Mouse (Mus musculus) lung, postnatal 25 days (tissue): ENCODE results near the gene Dupd1.
A peak's percentile ranks its signal among the peaks of the same experiment; 100 is the strongest.

ENCODE experiments used
- DNase-seq: peaks from one replicate; pipeline ENCODE4 v3.0.0; 2022; ENCODE audit warnings: low spot score

Gene Dupd1

DNA sequence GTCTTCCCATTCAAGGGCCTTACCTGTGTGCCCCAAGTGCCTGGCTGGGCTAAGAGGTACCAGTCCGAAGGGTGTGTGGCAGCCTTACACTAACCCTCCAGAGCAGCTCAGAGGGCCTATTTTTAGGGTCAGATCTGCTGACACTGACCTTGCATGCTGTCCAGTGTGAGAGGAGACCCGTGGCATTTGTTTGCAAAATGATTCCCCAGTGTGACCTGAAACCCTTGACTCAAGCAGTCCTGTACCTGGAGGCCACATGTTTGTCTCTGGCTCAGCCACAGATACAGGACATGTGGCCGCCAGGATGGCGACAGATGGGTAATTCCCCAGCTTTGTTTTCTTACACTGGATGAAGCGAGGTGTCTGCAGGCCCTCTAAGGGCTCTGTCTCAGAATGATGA is at the start of gene Dupd1:
Dupd1 (minus strand) TSS at position 91 of the 400 bp plus-strand sequence.
- no peak for DNase-seq

DNA sequence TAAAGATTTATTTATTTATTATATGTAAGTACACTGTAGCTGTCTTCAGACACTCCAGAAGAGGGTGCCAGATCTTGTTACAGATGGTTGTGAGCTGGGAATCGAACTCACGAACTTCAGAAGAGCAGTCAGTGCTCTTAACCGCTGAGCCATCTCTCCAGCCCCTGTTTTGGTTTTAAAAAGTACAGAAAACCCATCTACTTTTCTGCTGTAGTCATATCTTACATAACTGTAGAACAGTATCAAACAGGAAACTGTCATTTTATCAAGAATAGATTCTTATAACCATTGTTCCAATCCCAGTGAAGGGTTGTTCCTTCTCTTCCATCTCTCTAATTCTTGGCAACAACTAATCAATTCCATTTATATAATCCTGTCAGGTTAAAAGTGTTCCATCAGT is 49.4 kb upstream of the Dupd1 start:
- DNase-seq, result no peak

DNA sequence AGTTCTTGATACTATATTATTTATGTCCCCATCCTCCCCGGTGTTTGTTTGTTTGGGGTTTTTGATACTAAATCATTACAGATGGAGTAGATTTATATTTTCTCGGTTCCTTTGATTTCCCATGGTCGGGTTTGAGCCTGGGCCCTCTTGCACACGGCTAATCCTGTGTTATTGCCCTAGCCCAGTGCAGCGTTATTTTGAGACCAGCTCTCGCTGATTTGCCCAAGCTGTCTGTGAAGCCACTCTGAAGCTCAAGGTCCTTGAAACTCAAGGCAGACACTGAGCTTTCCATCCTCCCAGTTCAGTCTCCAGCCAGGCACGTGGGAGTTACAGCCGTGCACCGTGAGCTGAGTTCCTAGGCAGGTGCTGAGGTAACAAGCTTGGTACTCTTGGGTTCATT is 47.2 kb upstream of the Dupd1 start:
- no peak for DNase-seq

DNA sequence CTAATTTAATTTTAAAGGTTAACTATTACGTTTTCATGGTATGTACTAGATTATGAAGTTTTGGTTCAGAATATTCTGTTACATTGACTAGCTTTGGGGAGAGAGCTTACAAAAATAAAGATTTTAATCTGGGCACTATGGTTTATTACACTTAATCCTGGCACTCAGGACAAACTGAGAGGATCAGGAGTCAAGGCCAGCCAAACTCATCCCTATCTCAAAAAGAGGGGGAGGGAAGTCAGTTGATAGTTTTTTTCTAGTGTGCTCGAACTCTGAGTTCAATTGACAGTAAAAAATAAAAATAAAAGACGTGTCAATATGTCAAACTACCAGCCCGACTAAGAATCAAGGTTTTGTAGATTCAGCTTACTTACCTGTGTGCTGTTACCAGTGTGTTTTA is 39.0 kb upstream of the Dupd1 start:
- DNase-seq, result no peak

DNA sequence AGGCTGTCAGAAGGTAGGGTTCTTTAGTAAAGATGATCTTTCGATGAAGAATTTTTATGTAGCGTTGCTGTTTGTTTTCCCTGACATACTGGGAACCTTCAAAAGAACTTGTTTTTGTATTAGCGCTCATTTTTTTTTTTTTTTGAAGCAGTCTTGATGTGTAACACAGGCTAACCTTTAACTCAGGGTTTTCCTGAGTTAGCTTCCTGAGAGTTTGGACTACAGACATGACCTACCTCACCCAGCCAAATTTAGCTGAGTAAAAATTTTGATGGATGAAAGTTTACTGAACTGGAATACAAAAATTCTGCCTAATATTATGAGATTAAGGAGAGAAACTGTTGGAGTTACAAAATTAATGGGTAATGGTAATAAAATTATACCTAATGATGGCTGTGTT is 38.0 kb upstream of the Dupd1 start:
- no peak for DNase-seq

DNA sequence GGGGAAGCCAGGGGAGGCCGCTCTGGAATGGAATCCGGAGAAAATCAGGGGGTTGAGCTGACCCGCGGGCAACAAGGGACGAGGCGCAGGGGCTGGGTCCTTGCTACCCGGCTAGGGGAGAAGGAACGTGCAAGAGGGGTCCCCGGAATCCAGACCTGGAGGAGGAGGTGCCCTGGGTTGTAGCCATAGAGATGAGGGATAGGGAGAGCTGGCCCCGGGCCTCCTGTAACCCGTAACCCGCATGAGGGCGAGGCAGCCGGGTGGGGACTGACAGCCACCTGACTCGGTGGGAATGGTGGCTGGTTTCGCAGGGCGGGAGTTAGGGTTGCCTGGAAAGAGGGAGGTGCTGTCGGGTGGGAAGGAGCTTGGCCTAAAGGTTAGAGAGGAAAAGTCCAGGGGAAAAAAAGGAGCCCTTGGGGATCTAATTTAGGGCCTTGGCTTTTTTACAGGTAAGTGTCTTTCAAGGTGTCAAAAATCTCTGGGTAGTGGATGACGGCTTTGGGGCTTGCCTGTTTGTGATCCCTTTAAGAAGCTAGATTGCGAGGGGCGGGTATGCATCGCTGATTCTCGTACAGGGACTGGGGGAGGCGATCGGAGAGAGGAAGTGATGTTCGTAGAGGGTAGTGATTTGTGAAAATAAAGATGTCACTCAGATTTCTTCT is 36.6 kb upstream of the Dupd1 start, which contains the start of gene Dusp13:
Dusp13 (minus strand) TSS at position 301 of the 662 bp plus-strand sequence.
- DNase-seq, result peak; percentile 72

DNA sequence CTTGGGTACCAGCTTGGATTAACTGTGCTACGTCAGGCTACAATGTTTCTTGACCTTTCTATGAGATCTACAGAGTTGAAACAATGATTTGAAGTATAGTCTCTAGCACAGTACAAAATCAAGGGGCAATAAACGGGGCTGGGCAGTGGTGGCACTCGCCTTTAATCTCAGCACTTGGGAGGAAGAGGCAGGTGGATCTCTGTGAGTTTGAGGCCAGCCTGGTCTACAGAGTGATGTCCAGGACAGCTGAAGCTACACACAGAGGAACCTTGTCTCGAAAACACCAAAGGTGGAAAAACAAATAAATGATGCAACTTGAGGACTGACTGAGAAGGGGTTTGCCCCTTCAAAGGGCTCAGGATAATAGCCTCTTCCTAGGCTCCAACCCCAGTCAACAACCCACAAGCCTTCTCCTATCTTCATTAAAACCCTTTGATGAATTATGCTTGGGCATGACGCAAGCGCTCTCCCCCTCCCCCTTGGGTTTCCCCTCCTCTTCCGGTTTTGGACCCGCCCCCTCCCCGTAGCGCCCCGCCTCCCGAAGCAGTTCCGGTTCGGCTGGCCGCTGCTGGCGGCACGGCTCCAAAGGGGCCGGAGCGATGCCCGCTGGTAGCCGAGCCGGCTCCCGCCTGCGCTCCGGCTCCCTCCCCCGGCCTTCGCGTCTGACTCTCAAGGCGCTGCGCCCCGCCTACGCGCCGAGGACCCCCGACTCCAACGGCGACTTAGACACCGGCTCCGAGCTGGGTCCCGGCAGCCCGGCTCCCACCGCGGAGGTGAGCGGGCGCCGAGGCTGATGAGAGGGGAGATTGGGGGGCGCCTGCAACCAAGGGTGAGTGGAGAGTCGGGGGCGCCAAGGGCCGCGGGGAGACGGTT is 35.9 kb upstream of the Dupd1 start, which contains the start of gene Samd8:
Samd8 (plus strand) TSS at position 524 of the 873 bp plus-strand sequence.
- peak; percentile 78 for DNase-seq

DNA sequence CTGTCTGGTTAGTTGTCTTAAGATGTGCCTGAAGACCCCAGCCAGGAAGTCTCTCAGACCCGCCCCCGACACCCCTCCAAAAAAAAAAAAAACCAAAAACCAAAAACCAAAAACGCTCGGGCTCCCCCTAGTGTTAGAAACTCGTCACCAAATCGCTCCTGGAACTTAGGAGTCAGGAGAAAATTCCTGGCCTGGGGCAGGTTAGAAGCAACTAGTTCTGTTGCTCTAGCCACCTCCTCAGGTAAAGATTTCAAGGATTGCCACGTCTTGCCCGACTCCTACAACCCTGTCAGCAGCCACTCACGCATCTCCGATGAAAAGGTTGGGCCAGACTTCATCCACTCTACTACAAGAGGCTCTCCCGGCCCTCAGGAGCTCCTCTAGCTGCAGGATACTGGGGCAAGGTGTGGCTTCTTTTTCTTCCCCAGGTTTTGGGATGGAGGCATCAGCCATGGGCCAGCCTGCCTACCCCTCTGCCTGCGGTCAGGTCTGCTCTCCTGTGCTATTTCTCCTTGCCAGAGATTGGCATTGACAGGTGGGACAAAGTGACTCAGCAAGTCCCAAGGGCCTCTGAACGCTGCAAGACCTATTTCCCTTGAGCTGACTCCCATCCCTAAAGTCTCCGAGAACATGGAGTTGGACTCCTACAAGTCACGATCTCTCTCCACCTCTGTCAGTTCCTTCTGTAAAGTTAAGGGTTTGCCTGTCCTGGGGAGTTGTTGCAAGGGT is 33.9 kb upstream of the Dupd1 start:
- DNase-seq, result peak; percentile 39

DNA sequence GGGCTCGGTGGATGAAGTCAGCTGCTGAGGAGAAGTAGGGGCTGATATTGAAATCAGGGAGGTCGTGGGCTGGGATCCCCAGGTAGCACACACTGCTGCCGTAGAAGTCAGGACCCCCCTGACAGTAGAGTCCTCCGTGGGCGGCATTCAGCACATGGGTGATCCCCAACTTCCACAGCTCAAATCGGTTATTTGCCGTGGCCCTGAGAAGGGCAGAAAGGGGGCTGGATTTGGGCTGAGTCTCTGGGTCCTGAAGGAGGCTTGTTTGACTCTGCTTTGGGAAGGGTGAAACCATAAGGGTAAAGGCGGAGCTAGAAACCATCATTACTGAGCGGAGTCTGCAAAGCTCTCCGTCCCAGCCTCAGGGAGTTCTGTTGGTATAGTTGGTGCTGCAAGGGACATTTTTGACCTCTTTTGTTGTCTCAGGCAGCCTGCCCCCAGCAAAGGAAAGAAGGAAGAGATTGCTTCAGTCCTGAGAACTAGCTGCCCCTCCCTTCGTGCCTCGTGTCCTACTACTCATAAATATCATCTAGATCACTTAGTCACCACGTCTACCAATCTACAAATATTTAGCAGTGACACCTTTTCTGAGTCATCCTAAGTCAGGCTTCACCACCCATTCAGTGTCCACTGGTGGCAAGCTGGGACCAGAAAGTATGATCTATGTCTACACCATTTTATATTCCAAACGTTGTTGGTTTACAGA is 33.2 kb upstream of the Dupd1 start:
- no peak for DNase-seq

DNA sequence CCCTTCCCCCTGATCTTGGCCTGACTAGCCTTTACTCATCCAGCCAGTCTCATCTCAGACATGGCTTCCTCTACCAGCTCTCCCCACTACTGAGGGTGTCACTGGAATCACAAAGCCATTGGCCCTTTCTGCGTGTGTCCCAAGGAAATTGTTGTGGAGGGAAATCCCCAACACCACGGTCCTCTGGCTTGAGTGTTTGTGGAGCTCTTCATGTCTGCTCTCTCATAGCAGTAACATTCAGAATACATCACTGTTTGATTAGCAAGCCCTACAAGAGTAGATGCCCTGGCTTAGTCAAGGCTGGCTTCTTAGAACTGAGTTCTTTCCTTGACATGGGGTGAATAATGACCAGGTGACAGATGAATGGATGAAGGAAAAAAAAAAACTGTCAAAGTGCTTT is 32.5 kb upstream of the Dupd1 start:
- DNase-seq, result peak; percentile 49

DNA sequence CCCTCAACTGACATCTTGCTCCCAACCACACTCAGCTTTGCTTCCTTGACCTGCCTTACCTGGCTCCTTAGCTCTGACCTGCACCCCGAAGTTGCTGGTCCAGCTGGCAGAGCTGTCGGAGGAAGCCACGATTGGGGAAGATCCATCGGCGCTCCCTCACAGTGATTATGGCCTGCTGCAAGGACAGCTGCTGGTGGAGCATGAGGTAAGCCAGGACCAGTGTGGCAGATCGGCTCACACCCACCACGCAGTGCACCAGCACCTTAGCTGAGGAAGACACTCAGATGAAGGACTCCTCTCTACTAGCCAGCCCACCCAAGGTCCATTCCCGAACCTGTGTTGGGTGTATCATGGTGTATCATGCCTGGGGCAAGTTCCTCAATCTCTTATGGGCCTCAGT is 31.9 kb upstream of the Dupd1 start:
- no peak for DNase-seq

DNA sequence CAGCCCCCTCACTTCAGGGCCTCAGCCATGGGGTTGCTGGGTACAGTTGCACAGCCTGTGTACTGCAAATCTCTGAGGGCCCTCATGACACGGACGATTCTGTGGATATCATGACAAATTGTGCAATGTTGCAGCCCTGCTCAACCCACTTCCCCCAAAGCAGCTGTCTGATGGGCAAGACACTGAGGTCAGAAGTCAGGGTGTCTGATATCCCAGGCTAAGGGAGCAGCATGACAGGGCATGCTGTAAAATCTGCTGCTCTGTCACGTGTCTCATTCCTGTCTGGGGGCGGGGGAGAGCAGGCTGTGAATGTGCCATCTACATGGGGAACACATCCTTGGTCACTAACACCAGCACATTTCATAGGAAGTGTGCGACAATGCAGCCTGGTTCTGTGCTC is 30.8 kb upstream of the Dupd1 start:
- DNase-seq, result peak; percentile 35

DNA sequence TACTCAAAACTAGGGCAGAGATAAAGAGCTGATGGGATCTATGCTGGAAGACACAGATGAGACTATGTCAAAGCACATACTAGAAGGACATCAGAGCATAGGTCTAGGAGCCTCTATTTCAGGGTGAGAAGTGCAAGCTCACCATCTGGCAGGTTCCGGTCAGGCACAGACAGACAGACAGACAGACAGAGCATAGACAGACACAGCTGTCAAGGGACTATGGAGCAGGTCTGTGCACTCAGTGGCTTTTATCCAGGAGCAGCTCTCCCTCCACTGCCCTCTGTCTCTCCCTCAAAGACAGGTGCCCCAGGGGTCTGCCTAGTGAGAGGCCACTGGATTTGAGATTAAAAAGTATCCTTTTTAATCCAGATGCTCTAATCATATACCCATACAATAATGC is 29.8 kb upstream of the Dupd1 start:
- DNase-seq, result no peak

DNA sequence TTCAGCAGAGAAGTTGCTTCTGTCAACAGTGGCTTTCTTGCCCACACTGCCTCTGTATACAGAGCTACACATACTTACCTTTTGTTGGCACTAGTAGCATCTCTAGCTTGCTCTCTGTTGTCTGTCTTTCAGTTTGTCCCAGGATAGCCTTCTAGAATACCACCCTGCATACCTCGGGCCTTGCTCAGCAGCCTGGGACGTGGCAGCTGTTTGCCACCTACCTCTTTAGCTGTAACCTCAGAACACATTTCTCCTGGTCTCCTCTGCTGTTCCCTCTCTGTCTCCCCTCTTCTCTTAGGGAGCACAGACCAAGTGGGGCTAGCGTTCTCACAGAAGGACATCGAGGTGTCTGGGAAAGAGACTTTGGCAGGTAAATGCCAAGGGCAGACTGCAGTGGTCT is 28.1 kb upstream of the Dupd1 start:
- no peak for DNase-seq

DNA sequence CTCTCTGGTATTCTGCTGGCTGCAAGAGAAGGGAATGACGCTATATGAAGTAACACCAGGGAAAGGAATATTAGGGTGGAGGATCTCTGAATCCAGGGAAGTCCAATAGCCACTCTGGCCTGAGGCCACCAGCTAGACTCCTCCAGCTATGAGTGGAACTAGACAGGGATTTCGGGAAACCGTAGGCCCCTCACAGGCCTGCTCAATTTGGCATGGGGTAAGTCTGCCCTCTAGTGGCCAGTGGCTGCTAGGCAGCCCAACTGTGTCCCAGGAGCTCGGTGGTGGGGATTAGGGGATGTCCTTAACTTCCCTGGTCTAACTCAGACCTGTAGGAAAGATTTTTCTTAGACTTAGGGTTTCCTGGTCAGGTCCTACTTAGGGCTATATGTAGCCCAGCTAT is 27.4 kb upstream of the Dupd1 start:
- peak; percentile 73 for DNase-seq

DNA sequence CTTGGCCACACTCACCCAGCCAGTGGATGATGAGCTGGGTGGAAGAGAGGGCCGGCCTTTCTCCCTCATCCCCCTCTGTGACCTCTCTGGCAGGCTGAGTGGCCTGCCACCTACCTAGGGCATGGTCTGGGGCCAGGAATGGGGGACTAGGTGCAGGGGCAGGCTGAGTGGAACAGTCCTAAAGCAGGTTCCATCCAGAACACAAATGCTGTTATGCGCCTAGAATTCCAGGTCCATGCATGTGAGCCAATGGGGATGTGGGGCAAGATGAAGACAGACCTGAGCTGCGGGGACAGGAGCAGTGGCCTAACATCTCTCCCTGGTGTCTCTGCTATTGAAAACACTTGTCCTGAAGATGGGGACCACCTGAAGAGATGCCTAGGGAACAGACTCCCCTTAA is 26.9 kb upstream of the Dupd1 start:
- DNase-seq, result no peak

DNA sequence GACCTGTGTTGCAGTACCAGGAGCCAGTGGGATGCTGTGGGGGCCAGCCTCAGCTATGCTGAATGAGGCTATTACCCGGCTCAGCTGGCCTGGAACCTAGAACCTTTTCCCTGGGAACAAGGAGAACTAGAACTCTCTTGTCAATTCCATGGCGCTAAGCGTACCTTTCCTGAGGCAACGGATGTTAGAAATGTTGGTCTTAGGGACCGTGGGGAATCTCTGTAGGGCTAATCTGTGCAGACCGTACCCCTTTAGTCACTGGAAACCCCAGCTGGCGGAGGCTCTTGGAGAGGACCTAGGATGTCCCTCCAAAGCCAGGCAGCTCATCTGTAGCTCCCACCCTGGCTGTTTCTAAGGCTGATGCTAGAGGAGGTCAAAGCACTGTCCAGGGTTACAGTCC is 26.0 kb upstream of the Dupd1 start:
- DNase-seq, result no peak

DNA sequence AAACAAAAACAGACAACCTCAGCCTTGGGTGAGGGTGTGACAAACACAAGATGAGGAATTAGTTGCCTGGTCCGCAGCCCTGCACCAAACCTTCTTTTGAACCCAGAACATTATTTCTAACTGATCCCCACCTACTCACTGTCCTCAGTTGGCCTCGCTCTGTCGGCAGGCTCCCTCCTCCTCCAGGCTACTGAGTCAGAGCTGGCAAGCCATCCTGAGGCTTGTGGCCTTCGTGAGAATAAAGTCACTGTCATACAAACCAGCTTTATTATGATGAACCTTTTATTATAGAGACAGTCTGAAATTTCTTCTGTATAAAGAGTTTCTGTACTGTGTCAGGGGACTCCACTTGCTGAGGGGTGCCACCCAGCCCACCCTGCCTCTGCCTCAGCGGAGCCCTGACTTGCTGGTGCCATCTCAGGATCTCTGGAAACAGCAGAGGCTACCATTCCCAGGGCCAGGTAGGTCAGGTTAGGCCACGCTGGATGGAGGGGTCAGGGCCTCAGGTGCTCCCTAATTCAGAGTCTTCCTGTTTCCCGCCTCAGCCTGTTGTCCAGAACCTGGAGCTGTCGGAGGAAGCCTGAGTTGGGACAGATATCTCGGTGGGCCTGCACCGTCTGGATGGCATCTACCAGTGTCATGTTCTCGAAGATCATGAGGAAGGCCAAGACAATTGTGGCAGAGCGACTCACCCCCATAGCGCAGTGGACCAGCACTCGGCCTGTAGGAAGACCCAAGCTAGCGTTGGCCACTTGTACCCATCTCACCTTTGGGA is 18.9 kb upstream of the Dupd1 start:
- DNase-seq, result no peak

DNA sequence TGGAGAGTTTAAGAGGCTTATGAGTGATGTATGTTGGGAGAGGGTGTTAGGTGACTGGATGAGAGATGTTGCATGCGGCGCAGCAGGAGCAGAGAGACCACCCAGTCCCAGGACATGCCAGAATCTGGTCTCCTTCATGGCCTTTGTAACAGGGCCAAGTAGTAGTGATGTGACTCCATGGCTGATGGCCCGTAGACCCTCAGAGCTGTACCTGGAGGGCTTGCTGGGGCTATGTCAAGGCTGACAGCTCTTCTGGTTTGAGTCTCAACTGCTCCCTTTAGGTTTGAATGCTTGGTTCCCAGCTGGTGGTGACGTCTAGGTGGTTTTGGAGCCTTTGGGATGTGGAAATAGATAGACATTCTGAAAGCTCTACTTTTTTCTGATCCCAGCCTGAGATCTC is 15.6 kb upstream of the Dupd1 start:
- DNase-seq, result no peak

DNA sequence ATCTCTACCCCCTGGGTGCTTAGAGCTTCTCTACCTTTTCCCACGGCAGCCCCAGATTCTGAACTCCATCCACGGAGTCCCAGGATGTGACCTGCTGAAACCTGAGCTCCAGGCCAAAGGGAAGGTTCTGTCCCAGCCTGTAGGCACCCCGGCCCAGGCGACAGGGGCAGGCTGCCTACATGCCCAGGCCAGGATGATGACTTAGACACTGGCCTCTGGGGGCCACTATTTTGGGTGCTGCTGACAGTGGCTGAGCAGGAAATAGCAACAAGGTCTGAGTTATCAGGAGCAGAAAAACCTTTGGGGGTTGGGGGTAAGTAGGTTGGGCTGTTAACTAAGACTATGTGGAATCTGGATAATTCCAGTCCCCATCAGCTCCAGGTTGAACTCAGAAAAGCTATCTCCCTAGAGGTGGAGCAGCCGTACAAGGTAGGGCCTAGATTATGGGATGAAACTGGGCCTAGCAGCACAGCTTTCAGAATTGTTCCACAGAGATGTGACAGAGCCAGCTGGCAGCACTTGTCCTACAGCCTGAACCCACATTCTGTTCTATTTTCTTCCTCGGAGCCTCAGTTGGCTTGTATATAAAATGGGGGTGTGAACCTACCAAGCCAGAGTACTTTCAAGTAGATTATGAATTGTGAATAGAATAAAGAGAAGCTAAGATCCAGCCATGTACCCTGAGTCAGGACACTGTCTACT is 14.8 kb upstream of the Dupd1 start:
- no peak for DNase-seq
